Mouse (Mus musculus) cortical plate, adult 2 months (tissue): ENCODE measurements at regions not wholly inside any gene's neighbourhood (a gene's known extent, or its start where the extent isn't known, plus 50 kb on each side); places are given as distances from the start of the nearest gene placed in this dataset.

Source experiments
- CTCF ChIP-seq: fragments of 200-500 bp; IDR thresholded peaks from 2 replicates; pipeline ENCODE4 v1.5.1; 2011; ENCODE audit warnings: mild to moderate bottlenecking, control low read depth, low read length; ENCODE audit not compliant: insufficient read depth; ENCODE audit errors: extremely low read depth
- POLR2A ChIP-seq: fragments of 200-500 bp; IDR thresholded peaks from 2 replicates; pipeline ENCODE4 v1.6.1; 2011; ENCODE audit warnings: mild to moderate bottlenecking, low read length, control low read depth; ENCODE audit not compliant: insufficient read depth; ENCODE audit errors: extremely low read depth

- no peak for TF ChIP-seq POLR2A
- TF ChIP-seq CTCF = no peak
Observed at GRCm38 (mm10) chr12:39714169-39714794, 323.5 kb downstream of the Arl4a start.
